In the genomic region with DNA sequence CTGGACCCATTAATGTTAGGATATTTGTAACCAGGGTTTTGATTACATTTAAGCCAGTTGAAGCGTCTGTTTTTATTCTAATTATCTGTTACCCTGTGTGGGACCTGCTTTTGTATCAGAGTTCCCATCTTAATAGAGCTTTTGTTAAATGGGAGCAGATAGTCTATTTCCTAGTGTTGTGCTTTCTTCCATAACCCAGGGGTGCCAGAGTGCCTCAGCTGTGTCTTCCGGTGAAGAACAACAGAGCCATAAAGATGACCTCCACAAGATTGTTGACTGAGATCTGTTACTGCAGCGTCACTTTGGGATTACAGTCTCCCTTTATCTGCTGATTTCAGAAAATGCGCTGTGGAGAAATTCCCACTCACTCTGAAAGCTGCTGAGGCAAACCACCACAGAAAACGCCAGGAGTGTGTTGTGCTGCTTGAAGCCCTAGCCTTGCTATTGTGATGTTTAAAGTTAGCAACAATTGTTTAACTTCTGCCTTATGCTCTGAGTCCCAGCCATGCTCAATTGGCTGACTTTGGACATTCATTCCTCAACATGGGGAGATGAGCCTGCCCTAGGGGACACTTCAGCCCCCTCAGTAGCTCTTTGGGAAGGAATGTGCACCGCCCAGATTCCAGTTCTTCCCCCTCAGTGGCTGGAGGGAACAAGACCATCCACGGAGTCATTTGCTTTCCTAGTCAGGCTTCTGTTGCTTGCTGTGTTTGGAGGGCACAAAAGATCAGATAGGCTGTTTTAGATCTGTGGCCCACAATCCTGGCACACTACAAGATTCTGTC, we compare ENCODE assay signal across 39 mouse cellular contexts. TPM values are rescaled to one million over a fixed set of nuclear protein-coding genes. Genes with fewer than 3 reads are reported as not detected.
"Had no signal": no experiment of that assay in that cellular context is flagged by ENCODE, and none has a peak within 500 bp of the region (broad histone marks: within the 10 kb centered on the region; RNA-seq: fewer than 3 reads in every experiment).

No protein-coding gene starts in this region.

- H3K4me1 ChIP-seq: heart, embryonic 10.5 days; heart, embryonic 12.5 days; intestine, embryonic 15.5 days; kidney, embryonic 15.5 days; limb, embryonic 13.5 days; limb, embryonic 15.5 days; liver, embryonic 12.5 days had no signal

- H3K36me3 ChIP-seq: heart, embryonic 10.5 days; heart, embryonic 12.5 days; hindbrain, embryonic 12.5 days; intestine, embryonic 15.5 days; kidney, embryonic 15.5 days; limb, embryonic 13.5 days; limb, embryonic 15.5 days; liver, embryonic 12.5 days had no signal

- H3K4me2 ChIP-seq: heart, embryonic 12.5 days; hindbrain, embryonic 12.5 days; hindbrain, embryonic 14.5 days; intestine, embryonic 15.5 days; kidney, embryonic 15.5 days; limb, embryonic 13.5 days; limb, embryonic 15.5 days; liver, embryonic 12.5 days had no signal

- H3K9me3 ChIP-seq: heart, embryonic 10.5 days; heart, embryonic 12.5 days; hindbrain, embryonic 10.5 days; hindbrain, embryonic 12.5 days; intestine, embryonic 15.5 days; kidney, embryonic 15.5 days; limb, embryonic 13.5 days; limb, embryonic 15.5 days; liver, embryonic 12.5 days had no signal

- H3K27ac ChIP-seq: heart, embryonic 10.5 days; hindbrain, embryonic 12.5 days; hindbrain, embryonic 14.5 days; intestine, embryonic 15.5 days; kidney, embryonic 15.5 days; kidney, postnatal 0 days; left cerebral cortex, adult 2 months; limb, embryonic 13.5 days; limb, embryonic 15.5 days; liver, embryonic 12.5 days; liver, embryonic 14.5 days had no signal

- H3K9ac ChIP-seq: heart, embryonic 12.5 days; hindbrain, embryonic 12.5 days; hindbrain, embryonic 14.5 days; intestine, embryonic 15.5 days; kidney, embryonic 15.5 days; limb, embryonic 13.5 days; limb, embryonic 15.5 days; liver, embryonic 12.5 days; liver, embryonic 14.5 days had no signal

- H3K4me3 ChIP-seq: heart, embryonic 10.5 days; heart, embryonic 12.5 days; hindbrain, embryonic 10.5 days; hindbrain, embryonic 12.5 days; intestine, embryonic 15.5 days; kidney, embryonic 15.5 days; left cerebral cortex, adult 2 months; limb, embryonic 13.5 days; limb, embryonic 15.5 days; liver, embryonic 12.5 days had no signal

- DNase-seq: gastrocnemius, postnatal 14 days; gastrocnemius, postnatal 36 days; heart, adult 18-20 months; heart, postnatal 10 days; heart, postnatal 4 days; kidney, adult 18-20 months; kidney, adult 9 months; kidney, postnatal 14 days; kidney, postnatal 36 days; layer of hippocampus, adult 9-11 months; left cerebral cortex, postnatal 4 days had no signal

- ATAC-seq: hindbrain, embryonic 16.5 days; inflammation-experienced regulatory T-cells, adult 6 months; intestine, embryonic 15.5 days; intestine, postnatal 0 days; liver, embryonic 12.5 days had no signal

RNA-seq across cellular contexts. Expression of a gene that starts 33.8 kb away (rescaled TPM):
- total RNA-seq: heart, postnatal 25 days; heart, postnatal 4 days; left cerebral cortex, postnatal 4 days had no signal
- polyA plus RNA-seq: gonadal fat pad, adult 2 months; heart, embryonic 10.5 days; heart, embryonic 12.5 days; heart, embryonic 14.5 days; heart, embryonic 16.5 days; inflammation-experienced regulatory T-cells, adult 6 months; intestine, embryonic 15.5 days; intestine, postnatal 0 days; kidney, postnatal 0 days; large intestine, adult 2 months; limb, embryonic 11.5 days; limb, embryonic 13.5 days; limb, embryonic 15.5 days; liver, embryonic 12.5 days; liver, embryonic 14.5 days; liver, embryonic 16.5 days had no signal

RNA-seq across cellular contexts. Expression of a gene that starts 46.3 kb away (rescaled TPM):
- total RNA-seq: gastrocnemius, adult 18-20 months; gastrocnemius, adult 8-10 months; gastrocnemius, postnatal 36 days; heart, adult 18-20 months; heart, adult 8-10 months; heart, postnatal 10 days; heart, postnatal 25 days; heart, postnatal 4 days; left cerebral cortex, adult 2 months; left cerebral cortex, postnatal 25 days had no signal
- polyA plus RNA-seq: heart, embryonic 14.5 days; heart, embryonic 16.5 days; inflammation-experienced regulatory T-cells, adult 6 months; limb, embryonic 11.5 days; limb, embryonic 15.5 days; liver, adult 2 months; liver, embryonic 12.5 days; liver, embryonic 16.5 days had no signal
